Mouse (Mus musculus) kidney, postnatal 25 days (tissue): ENCODE data around the gene Aknad1.

Source experiments
- DNase-seq, 2 experiments: peaks; one replicate each; pipeline ENCODE4 v3.0.0; 2021; ENCODE audit warnings: mixed read lengths in 2 of 2

Gene Aknad1

DNA sequence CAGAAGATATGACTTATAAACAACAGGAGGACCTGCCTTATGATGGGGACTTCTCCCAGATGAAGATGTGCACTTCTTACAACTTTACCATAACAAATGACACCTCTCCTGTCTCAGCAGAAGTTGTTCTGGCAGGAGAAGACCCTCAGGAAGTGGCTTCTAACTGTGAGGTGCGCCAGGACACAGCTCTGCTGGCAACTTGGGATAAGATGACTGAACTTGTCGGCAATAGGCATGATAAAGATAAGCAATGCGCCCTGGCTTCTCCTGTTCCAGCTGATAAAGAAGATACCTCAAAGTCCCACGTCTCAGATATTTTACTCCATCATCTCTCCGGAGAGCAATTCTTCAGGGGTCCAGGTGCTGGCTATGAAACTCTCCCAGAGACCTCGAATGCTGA lies 12.2 kb downstream of the Aknad1 start:
- no peak for DNase-seq

DNA sequence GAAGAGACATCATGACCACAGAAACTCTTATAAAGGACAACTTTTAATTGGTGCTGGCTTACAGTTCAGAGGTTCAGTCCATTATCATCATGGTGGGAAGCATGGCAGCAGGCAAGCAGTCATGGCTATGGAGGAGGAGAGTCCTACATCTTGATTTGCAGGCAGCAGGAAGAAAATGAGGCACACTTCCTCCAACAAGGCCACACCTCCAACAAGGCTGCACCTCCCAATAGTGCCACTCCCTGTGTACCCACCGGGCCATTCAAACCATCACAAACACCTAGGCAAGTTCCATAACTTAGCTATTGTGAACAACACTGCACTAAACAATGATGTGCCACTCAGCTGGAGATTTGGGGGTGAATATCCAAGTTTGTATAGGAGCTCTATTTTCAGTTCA lies 15.1 kb downstream of the Aknad1 start:
- no peak for DNase-seq

DNA sequence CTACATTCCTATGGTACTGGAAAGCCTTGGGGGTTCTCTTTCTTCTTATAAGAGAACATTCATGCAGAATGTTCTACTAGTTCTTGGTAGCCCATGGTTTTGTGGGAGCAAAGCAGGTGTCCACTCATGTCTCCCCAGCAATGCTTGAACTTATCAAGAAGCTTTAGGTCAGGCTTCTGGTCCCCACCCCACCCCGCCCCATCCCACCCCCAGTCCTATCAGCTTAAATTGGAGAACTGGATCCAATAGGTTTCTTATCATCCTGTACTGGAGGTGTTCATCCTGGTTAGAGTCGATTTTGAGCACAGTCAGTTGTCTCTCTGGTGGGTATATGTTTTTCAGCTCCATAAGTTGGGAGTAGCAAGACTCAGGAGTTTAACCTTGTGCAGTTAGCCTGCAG lies 16.1 kb downstream of the Aknad1 start:
- DNase-seq: no peak

DNA sequence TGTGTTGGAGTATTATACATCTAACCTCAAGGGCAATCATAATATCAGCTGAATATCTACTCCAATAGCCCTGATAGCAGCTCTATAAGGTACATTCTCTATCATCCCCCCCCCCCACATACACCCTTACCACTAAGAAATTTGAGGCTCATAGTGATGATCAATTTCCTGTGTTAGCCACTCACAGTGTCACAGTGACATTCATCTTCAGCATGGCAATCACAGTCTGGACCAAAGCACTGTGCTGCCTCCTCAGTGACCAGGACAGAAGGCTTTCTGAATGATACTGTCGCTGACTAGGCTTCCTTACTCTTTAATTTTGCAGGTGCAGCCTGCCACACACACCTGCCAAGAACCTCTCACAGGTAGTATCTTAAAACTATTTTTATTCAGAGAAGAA lies 16.7 kb downstream of the Aknad1 start:
- no peak for DNase-seq

DNA sequence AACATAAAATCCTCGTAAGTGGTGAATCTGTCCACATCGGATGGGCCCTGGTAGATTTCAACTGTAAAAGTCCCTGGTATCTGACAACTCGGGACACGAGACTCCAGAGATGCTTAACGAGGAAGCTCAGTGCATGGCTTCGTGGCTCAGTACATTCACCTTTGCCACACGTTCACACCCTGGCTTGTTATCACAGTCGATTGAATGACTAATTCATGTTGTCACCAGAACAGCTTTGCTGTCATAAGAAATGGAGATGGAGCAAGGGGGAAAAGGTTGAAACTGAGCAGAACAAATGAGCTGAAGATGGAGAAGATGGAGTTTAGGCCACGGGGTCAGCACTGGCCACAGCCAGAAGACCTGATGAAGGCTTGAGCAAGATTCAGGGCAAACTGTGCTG lies 18.1 kb downstream of the Aknad1 start:
- no peak for DNase-seq

DNA sequence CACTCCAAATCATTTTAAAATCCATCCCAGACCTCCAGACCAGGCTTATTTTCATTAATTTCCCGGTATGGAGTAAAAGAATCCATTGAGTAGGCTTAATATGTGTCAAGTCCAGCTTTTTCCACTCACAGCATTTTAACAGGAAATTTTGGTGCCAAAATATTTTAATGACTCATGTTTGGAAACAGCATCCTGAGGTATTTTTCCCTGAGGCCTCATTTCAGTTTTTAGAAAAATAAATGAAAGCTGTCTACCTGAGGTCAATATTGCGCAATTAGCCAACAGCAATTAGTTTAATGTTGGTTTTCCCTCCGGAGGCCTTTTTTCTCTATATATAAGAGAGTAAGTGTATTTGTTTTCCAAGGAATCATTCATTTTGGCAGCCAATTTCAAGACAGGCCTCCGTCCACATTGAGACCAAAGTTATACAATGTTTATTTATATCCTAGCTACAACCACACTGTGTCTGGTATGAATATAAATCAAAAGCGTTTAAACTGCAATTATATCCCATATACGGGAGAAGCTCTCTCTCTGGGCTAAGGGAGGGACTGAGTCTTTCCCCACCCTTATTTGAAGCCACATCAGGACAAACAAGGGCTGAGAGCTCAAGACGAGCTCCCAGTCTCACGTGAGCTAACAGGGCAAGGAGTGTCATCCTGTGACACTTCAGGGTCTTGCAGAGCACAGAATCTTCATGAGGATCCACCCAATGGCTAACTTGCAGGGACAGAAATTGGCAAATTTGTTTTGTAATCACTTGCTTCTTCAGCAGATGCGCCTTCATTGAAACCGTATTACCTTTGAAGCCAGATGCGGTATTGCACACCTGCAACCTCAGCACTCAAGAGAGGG lies 20.3 kb downstream of the Aknad1 start:
- no peak for DNase-seq

DNA sequence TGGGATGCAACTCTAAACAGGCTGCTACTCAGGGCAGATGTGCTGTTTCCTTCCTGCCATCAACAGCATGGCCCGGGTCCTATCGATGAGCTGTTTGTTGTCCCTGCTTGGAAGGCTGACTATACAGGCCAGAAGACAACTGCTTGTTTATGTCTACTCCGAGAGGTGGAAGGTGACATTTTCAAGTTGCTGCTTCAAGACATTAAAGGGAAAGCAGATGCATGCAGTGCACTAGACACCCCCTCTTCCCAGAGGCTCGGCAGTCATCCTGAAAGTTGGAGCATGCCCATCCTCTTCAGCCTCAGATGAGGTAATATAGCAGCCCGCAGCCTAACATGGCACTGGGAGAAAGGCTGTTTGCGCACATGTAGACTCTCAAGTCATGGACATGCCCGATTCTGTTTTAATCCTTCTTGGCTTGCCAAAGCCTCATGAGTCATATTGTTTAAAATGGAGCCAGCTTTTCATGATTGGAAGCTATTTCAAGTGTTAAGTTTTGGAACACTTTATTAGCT lies 23.2 kb downstream of the Aknad1 start:
- DNase-seq: no peak

DNA sequence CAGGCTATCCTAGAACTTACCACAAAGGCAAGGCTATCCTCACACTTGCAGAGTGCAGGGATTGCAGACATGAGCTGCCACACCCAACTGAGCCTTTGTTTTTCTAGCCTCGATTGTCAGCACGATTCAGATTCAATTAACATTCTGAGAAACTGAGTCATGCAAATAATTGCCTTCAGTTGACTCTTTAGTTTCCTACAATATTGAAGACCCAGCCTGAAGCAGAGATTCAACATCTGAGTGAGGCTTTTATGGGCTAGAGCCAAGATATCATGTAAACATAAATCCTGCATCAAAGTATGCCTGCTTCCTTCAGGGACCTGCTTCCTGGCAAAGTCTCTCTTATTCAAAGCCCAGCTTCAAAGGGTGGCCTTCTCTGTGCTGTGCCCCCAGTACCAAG lies 24.2 kb downstream of the Aknad1 start:
- DNase-seq: no peak

DNA sequence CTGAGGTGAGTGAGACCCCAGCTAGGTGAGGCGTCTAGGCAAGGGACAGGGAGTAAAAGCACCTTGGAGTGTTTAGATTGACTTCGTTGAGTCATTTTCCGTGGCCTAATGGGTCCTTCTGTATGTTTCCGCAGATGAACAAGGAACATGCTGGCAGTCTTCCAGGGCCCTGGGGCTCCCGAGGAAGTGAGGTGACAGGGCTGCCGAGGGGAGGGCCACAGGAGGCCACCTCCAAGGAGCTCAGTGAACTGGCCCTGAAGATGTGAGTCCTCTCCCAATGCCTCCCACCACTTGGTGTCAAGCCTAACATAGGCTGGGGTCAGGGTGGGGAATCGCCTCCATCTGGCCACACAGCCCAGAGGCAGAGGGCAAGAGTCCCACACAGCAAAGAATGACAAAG lies 25.5 kb downstream of the Aknad1 start:
- DNase-seq: peak in 1 of 2 experiments; percentile 15

DNA sequence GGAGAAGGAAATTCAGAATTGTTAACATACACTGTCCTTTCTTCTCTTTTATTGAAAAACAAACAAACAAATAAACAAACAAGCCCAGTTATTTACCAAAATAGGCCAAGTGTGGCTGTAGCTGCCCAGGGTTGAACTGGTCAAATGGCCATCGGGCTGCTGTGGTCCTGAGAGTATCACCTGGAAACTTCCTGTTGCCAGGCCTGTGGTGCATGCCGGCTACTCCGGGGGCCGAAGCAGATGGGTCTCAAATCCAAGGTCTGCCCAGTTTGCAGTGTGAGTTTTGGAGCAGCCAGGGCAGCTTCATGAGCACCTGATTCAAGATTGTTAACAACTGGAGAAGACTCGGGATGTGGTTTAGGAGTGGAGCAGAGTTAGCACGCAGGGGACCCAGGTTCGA lies 26.0 kb downstream of the Aknad1 start:
- no peak for DNase-seq

DNA sequence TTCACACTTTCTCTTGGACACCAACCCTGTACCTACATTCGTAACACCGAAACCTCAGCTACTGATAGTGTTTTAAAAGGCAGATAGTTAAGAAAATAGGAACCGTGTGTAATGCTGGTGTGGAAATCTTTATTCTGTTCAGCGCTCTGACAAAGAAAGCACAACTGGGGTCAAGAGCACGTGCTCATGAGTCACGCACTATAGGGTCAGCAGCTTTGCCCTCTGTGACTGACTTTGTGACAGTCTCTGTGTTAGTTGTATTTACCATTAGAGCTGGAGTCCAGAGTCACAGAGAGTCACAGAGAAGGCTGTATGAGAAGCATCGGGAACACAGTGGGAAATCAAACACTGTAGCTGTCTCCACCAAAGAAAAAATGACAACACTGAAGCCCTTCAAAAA lies 27.5 kb downstream of the Aknad1 start:
- no peak for DNase-seq

DNA sequence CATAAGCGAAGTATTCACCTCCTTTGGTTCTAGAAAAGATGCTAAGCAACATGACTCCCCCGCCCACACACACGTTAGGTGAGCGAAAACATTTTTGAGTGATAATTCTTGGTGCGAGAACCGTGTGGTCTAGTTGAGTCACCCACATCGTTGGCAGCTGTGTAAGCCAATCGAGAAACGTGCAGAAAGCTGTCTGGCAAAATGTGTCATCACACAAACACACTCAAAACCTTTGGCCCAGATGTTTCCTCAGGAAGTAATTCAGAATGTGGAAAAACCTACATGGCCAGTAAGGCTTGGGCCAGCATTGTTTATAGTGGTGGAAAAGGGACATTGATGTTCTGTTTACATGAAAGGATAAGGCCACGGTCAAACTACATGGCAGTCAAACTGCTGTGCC lies 28.0 kb downstream of the Aknad1 start:
- no peak for DNase-seq

DNA sequence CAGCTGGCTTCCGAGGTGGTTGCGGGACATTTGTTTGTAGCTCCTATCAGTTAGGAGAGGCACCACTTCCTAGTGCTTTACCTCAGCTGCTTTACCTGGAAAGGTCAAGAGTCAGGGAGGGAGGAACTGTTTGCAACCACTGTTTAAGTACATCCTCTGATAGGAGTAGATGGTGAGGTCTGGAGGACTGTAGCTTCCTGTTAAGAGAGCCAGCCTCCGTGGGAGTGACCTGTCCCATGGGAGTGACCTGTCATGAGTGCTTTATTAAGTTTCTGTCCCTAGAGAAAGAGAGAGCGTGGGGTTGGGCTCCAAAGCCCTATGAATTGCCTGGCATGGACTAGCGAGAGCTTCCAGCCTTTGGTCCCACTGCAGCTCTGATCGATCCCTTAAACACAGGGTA lies 30.1 kb downstream of the Aknad1 start:
- no peak for DNase-seq

DNA sequence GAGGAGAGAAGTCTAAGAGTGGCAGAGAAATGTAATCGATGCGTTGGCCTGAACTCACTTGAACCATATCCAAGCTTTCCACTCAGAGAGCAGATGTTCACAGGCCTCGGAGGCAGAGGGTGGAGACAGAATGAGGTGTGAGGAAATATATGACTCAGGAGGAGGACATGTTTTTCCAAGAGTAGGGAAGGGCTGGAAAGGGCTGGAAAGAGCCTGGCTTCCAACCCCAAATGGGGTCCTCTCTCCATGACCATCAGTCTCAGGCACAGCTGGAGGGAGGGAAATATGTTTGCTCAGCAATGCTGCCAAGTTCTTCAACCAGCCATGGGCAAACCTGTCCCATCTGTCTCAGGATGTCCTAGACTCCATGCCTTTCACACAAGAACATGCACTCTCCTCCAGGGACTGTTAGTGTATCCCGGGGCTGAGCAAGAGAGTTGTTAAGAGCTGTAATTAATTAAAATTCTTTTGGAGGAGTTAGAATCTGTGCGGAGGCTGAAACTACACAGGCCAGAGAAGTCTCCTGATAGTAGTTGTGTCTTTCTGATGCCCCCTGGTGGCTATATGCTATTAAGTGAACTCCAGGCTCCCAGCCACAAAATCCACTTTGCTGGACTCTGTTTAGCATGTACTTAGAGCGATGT lies 31.4 kb downstream of the Aknad1 start:
- peak; percentile 59 to 75 for DNase-seq

DNA sequence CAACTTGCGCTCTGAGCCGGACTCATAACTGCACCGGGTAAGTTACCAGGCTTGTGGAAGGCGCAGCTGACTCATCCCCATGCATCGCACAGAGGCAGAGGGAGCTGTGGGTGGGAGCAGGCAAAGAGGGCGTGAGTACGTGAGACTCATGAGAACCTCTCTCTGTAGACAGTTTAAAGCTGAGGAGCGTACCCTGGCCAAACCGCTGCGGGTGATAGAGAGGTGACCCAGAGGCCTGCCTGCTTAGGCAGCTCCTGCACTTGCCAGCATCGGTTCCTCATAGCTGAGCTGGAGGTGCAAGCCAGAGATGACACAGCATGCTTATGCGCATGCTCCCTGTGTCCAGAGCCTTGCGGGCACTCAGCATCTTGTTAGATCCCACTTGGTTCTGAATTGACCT lies 32.8 kb downstream of the Aknad1 start:
- DNase-seq: no peak

DNA sequence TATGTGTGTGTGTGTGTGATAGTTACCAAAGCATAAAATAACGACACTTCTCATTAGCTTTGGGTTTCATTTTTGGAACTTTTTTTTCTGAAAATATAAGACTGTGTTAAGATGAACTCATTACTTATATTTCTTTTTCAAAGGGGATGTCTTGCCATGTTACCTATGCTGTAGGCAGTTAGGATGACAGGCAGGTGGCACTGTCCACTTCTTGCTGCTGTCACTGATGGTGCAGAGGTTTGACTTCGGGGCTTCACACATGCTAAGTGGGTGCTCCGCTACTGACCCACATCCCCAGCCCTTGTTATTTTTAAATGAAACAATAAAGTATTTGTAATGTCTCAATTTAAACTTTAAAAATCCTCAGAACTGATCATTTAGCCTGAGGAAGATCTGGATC lies 33.4 kb downstream of the Aknad1 start:
- no peak for DNase-seq

DNA sequence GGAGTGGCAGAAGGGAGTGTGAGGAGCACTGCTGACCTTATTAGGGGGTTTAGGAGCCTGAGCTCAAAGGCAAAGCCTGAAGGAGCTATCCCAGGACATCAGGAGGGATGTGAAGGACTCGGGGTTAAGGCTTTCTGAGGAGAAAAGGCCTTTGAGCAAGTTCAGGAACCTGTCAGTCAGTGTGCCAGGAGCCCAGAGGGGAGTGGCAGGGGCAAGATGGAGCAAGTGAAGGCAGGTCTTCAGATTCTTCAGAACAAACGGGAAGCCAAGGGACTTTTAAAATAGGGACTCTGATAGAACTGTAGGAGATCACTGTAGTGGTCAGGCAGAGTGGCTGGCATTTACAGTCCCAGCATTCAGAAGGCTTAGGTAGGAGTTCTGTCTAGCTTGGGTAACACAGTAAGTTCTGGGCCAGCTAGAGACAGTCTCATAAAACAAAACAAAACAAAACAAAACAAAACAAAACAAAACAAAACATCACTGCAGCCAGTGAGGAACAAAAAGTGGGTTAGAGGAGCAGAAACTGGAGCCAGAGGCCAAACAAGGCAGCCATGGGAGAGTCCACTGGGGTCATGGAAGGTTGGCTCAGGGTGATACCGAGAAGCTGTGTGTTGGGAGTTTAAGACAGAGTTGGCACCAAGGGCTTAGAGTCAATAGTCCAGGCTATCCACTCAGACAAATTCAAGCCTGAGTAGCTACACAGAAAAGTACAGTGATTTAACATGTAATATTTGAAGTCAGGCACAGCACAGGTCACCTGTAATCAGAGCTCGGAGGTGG lies 39.5 kb downstream of the Aknad1 start:
- DNase-seq: no peak

DNA sequence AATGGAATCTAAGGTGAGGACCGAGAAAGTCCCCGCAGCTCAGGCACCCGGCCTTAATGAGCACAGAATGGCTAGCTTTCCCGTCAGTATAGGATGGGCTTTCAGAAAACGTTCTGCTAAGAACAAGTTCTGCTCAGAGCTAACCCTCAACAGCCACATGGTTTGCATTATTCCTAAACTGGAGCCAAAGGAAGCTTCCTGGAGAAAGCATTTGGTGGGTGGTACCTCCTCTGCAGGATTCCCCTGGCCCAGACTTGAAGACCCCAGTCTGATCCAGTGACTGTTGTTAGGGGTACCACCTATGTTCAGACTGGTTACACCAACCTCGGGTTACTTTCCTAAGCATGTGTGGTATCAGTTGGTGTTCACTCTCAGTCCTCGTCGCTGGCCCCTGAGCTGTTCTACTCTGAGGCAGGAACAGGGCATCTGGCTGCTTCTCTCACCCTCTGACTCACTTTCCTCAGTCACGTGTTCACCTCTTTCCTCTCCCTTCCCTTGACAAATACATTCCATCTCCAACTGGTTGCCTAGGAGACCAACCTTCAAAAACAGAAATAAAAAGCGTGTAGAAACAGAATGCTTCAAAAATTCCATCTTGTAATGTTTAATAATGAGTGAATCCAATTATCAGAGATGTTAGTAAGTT lies 41.9 kb downstream of the Aknad1 start:
- no peak for DNase-seq

DNA sequence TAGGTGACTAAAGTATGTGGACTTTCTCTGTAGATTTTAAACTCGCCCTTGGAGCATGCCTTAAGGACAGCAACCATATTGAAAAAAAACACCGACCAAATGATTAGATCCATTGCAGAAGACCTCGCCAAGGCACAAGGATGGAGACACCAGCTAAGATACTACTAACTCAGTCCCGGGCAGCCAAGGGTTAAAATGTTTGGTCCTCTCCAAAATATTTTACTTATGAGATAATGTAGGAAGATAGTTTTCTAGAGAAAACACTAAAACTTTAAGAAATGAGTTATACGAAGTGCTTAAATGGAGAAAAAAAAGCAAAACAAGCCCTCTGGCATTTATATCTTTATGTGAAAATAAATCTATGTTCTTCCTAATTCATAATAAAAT lies 42.4 kb downstream of the Aknad1 start:
- DNase-seq: no peak

DNA sequence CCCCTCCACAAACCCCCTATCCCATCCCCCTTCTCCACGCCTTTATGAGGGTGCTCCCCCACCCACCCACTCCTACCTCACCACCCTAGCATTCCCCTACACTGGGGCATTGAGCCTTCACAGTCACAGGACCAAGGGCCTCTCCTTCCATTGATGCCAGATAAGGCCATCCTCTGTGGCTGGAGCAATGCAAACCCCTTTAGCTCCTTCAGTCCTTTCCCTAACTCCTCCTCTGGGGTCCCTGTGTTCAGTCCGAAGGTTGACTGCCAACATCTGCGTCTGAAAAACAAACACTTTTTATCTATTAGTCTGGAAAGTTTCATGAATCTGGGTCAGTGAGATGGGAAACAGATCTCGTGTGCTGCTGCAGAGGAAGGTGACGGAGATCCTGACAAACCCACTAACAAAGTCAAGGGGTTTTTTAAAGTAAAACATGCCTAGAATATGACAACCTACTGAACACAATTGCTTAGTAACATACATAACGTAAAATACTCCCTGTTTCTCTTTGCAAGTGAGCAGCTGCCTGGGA lies 43.0 kb downstream of the Aknad1 start:
- DNase-seq: no peak

DNA sequence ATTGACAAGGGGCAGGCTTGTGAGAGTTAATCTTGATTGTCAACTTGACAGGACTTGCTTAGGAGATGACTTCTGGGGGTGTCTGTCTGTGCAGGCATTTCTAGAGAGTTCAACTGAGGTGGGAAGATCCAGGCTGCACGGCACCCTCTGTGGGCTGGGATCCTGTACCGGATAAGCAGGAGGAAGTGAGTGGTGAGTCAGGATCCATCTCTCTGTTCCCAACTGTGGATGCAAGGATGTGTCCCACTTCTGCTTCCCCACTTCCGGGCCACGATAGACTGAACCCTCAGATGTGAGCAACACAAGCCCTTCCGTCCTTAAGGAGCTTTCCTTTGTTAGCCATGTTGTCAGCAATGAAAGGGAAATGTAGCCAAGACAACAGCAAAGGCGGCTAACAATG lies 47.1 kb downstream of the Aknad1 start:
- DNase-seq: no peak

DNA sequence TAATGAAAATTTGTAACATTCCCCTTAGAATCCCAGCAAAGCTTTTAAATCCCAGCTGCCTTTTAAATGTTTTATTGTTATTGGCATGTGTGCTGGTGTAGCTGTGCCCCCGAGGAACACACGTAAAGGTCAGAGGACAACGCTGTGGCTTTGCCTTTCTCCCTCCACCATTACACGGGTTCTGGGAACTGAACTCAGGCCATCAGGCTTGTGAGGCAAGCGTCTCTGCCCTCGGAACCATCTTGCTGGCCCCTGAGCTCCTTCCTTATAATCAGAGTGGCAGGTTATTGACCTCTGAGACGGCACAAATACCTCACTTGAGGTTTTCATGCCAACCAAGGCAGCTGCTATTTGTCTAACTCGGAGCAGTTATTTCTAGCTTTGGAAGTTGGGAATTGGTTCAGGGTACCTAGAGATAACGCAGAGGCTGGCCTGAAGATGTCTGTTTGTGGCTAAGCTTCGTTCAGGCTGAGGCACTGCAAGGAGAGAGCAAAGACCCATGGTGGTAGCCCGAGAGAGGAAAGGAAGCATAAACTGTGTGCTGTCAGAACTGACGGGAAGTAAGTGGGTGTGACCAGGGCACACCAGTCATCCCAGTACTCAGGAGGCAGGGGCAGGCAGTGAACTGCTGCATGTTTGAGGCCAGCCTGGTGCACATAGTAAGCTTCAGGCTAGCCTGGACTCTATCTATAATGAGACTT lies 48.4 kb downstream of the Aknad1 start:
- DNase-seq: no peak
